Mouse (Mus musculus): ENCODE data around the gene Edil3. TPM values are rescaled to one million over a fixed set of nuclear protein-coding genes. Genes with fewer than 3 reads are reported as not detected.

Edil3 gene
- polyA plus RNA-seq, 1 experiment = 0.27 TPM

- no peaks in the 10 kb centered on the region for H3K27me3 ChIP-seq (replicated peaks; ENCODE audit: control insufficient read depth, insufficient read depth, low read length)
- H3K27ac ChIP-seq (ENCODE audit: insufficient read depth, low read depth, low read length) = no peak overlapping the region
- no peaks in the 10 kb centered on the region for H3K4me1 ChIP-seq (ENCODE audit: control insufficient read depth, insufficient read depth, low read length)
- H3K36me3 ChIP-seq (ENCODE audit: control insufficient read depth, insufficient read depth, low read length) = no peaks in the 10 kb centered on the region
- 92% methylated on average over 1 of the region's 1 CpGs for WGBS
- DNase-seq = no peak
- H3K4me3 ChIP-seq (ENCODE audit: insufficient read depth, low read depth, low read length) = no peak overlapping the region
- TF ChIP-seq CTCF (conservative IDR thresholded peaks at IDR 0.05; ENCODE audit: insufficient read depth, insufficient read length, low read depth, low read length) = no peak
- no peak for TF ChIP-seq POLR2A (IDR thresholded peaks at IDR 0.05; ENCODE audit: low read depth, low read length)
Measured at GRCm38 (mm10) chr13:89076212-89076611, 254.9 kb downstream of the Edil3 start.

GRCm38 (mm10) chr13:89105889-89106288 is 284.6 kb downstream of the Edil3 start:
- 51% methylated on average over 1 of the region's 1 CpGs for WGBS
- DNase-seq = no peak
- TF ChIP-seq POLR2A (IDR thresholded peaks at IDR 0.05; ENCODE audit: low read depth, low read length) (no peak), CTCF (conservative IDR thresholded peaks at IDR 0.05; ENCODE audit: insufficient read depth, insufficient read length, low read depth, low read length) (no peak)
- no peaks in the 10 kb centered on the region for H3K36me3 ChIP-seq (ENCODE audit: control insufficient read depth, insufficient read depth, low read length)
- no peaks in the 10 kb centered on the region for H3K4me1 ChIP-seq (ENCODE audit: control insufficient read depth, insufficient read depth, low read length)
- H3K27me3 ChIP-seq (replicated peaks; ENCODE audit: control insufficient read depth, insufficient read depth, low read length) = no peaks in the 10 kb centered on the region
- H3K27ac ChIP-seq (ENCODE audit: insufficient read depth, low read depth, low read length) = no peak overlapping the region
- H3K4me3 ChIP-seq (ENCODE audit: insufficient read depth, low read depth, low read length) = no peak overlapping the region

- DNase-seq = no peak
- no peak for TF ChIP-seq POLR2A (IDR thresholded peaks at IDR 0.05; ENCODE audit: low read depth, low read length)
- no peak for TF ChIP-seq CTCF (conservative IDR thresholded peaks at IDR 0.05; ENCODE audit: insufficient read depth, insufficient read length, low read depth, low read length)
- no peaks in the 10 kb centered on the region for H3K36me3 ChIP-seq (ENCODE audit: control insufficient read depth, insufficient read depth, low read length)
- H3K27me3 ChIP-seq (replicated peaks; ENCODE audit: control insufficient read depth, insufficient read depth, low read length) = no peaks in the 10 kb centered on the region
- no peaks in the 10 kb centered on the region for H3K4me1 ChIP-seq (ENCODE audit: control insufficient read depth, insufficient read depth, low read length)
- 62% methylated on average over 2 of the region's 2 CpGs for WGBS
- no peak overlapping the region for H3K27ac ChIP-seq (ENCODE audit: insufficient read depth, low read depth, low read length)
- no peak overlapping the region for H3K4me3 ChIP-seq (ENCODE audit: insufficient read depth, low read depth, low read length)
Measured at GRCm38 (mm10) chr13:89117551-89117950, 296.3 kb downstream of the Edil3 start.

- no peak for TF ChIP-seq POLR2A (IDR thresholded peaks at IDR 0.05; ENCODE audit: low read depth, low read length)
- Histone ChIP-seq H3K27ac (ENCODE audit: insufficient read depth, low read depth, low read length) (no peak overlapping the region), H3K4me3 (ENCODE audit: insufficient read depth, low read depth, low read length) (no peak overlapping the region), H3K36me3 (ENCODE audit: control insufficient read depth, insufficient read depth, low read length) (no peaks in the 10 kb centered on the region), H3K4me1 (ENCODE audit: control insufficient read depth, insufficient read depth, low read length) (no peaks in the 10 kb centered on the region), H3K27me3 (replicated peaks; ENCODE audit: control insufficient read depth, insufficient read depth, low read length) (no peaks in the 10 kb centered on the region)
- no peak for DNase-seq
- WGBS = 77% methylated on average over 8 of the region's 8 CpGs
Measured at GRCm38 (mm10) chr13:89119809-89120208, 298.5 kb downstream of the Edil3 start.

- no peak for DNase-seq
- TF ChIP-seq POLR2A (IDR thresholded peaks at IDR 0.05; ENCODE audit: low read depth, low read length) = no peak
- H3K36me3 ChIP-seq (ENCODE audit: control insufficient read depth, insufficient read depth, low read length) = no peaks in the 10 kb centered on the region
- H3K4me1 ChIP-seq (ENCODE audit: control insufficient read depth, insufficient read depth, low read length) = no peaks in the 10 kb centered on the region
- H3K4me3 ChIP-seq (ENCODE audit: insufficient read depth, low read depth, low read length) = no peak overlapping the region
- no peaks in the 10 kb centered on the region for H3K27me3 ChIP-seq (replicated peaks; ENCODE audit: control insufficient read depth, insufficient read depth, low read length)
- 78% methylated on average over 6 of the region's 6 CpGs for WGBS
- no peak overlapping the region for H3K27ac ChIP-seq (ENCODE audit: insufficient read depth, low read depth, low read length)
Measured at GRCm38 (mm10) chr13:89122511-89123253, 301.4 kb downstream of the Edil3 start.

- 89% methylated on average over 5 of the region's 5 CpGs for WGBS
- no peak for DNase-seq
- TF ChIP-seq CTCF (conservative IDR thresholded peaks at IDR 0.05; ENCODE audit: insufficient read depth, insufficient read length, low read depth, low read length) (no peak), POLR2A (IDR thresholded peaks at IDR 0.05; ENCODE audit: low read depth, low read length) (no peak)
- no peaks in the 10 kb centered on the region for H3K27me3 ChIP-seq (replicated peaks; ENCODE audit: control insufficient read depth, insufficient read depth, low read length)
- no peaks in the 10 kb centered on the region for H3K4me1 ChIP-seq (ENCODE audit: control insufficient read depth, insufficient read depth, low read length)
- H3K4me3 ChIP-seq (ENCODE audit: insufficient read depth, low read depth, low read length) = no peak overlapping the region
- no peak overlapping the region for H3K27ac ChIP-seq (ENCODE audit: insufficient read depth, low read depth, low read length)
- H3K36me3 ChIP-seq (ENCODE audit: control insufficient read depth, insufficient read depth, low read length) = no peaks in the 10 kb centered on the region
Measured at GRCm38 (mm10) chr13:89123396-89123795, 302.1 kb downstream of the Edil3 start.

- no peak overlapping the region for H3K27ac ChIP-seq (ENCODE audit: insufficient read depth, low read depth, low read length)
- H3K27me3 ChIP-seq (replicated peaks; ENCODE audit: control insufficient read depth, insufficient read depth, low read length) = no peaks in the 10 kb centered on the region
- WGBS = 66% methylated on average over 4 of the region's 4 CpGs
- H3K36me3 ChIP-seq (ENCODE audit: control insufficient read depth, insufficient read depth, low read length) = no peaks in the 10 kb centered on the region
- no peaks in the 10 kb centered on the region for H3K4me1 ChIP-seq (ENCODE audit: control insufficient read depth, insufficient read depth, low read length)
- no peak overlapping the region for H3K4me3 ChIP-seq (ENCODE audit: insufficient read depth, low read depth, low read length)
- no peak for DNase-seq
- no peak for TF ChIP-seq CTCF (conservative IDR thresholded peaks at IDR 0.05; ENCODE audit: insufficient read depth, insufficient read length, low read depth, low read length)
Measured at GRCm38 (mm10) chr13:89146056-89146547, 324.8 kb downstream of the Edil3 start.

All from kidney, adult 2 months (tissue).